13 mouse cellular contexts compared by ENCODE assay signal in genomic region chr16:10349436-10349835, GRCm38 (mm10). TPM values are rescaled to one million over a fixed set of nuclear protein-coding genes. Genes with fewer than 3 reads are reported as not detected.
DNase-seq lines count a peak whose midpoint lies in the region; ATAC-seq and TF ChIP-seq lines count a peak whose summit lies in the region.
"Had no signal": no experiment of that assay in that cellular context is flagged by ENCODE, and none has a peak within 500 bp of the region (broad histone marks: within the 10 kb centered on the region; RNA-seq: fewer than 3 reads in every experiment).

No protein-coding gene starts in this region.

- peak; percentile 46 for DNase-seq in gastrocnemius, postnatal 14 days
- no peak for DNase-seq in gastrocnemius, adult 2 months
- DNase-seq in adipocyte (ENCODE audit: low spot score): peak; percentile 66
- peak; percentile 82 for DNase-seq in heart, postnatal 0 days (ENCODE audit: low spot score)
- DNase-seq in lung, postnatal 0 days (ENCODE audit: low spot score): peak; percentile 87
- no peak for DNase-seq in spleen, postnatal 10 days (ENCODE audit: low spot score in 2 of 2)
- DNase-seq in cerebellum, adult 8-10 months: no peak
- no peak for DNase-seq in left cerebral cortex, postnatal 25 days (ENCODE audit: low spot score in 2 of 2)
- DNase-seq: cerebellum, postnatal 36 days; spleen, adult 18-20 months had no signal

- TF ChIP-seq CTCF in gastrocnemius, adult 2 months (IDR thresholded peaks at IDR 0.05): no peak
- TF ChIP-seq CTCF in heart, postnatal 0 days (IDR thresholded peaks at IDR 0.05; ENCODE audit: low read depth): no peak
- no peak for TF ChIP-seq CTCF in lung, postnatal 0 days (IDR thresholded peaks at IDR 0.05)

- TF ChIP-seq EP300 in heart, postnatal 0 days (IDR thresholded peaks at IDR 0.05; ENCODE audit: low read depth): no peak
- TF ChIP-seq EP300 in lung, postnatal 0 days (IDR thresholded peaks at IDR 0.05): no peak

- peak; percentile 57 for ATAC-seq in heart, postnatal 0 days (ENCODE audit: insufficient read depth, low read depth)
- ATAC-seq in lung, postnatal 0 days: peak; percentile 52
- ATAC-seq: forebrain, embryonic 14.5 days had no signal

- H3K27me3 ChIP-seq in heart, postnatal 0 days (ENCODE audit: control insufficient read depth, insufficient read depth, low read length): no peaks in the 10 kb centered on the region
- no peaks in the 10 kb centered on the region for H3K27me3 ChIP-seq in lung, postnatal 0 days (replicated peaks; ENCODE audit: insufficient read depth, low read length)
- H3K27me3 ChIP-seq: hindbrain, embryonic 15.5 days had no signal

- H3K4me3 ChIP-seq in gastrocnemius, adult 2 months: no peak overlapping the region
- no peak overlapping the region for H3K4me3 ChIP-seq in heart, postnatal 0 days (ENCODE audit: low read depth, low read length)
- no peak overlapping the region for H3K4me3 ChIP-seq in lung, postnatal 0 days (ENCODE audit: low read depth, low read length)
- H3K4me3 ChIP-seq: hindbrain, embryonic 15.5 days had no signal

- 22% methylated on average over 5 of the region's 5 CpGs for WGBS in heart, postnatal 0 days
- 43% methylated on average over 5 of the region's 5 CpGs for WGBS in lung, postnatal 0 days

- peaks cover 26% of the 10 kb centered on the region for H3K4me1 ChIP-seq in heart, postnatal 0 days (ENCODE audit: control insufficient read depth, insufficient read depth)
- H3K4me1 ChIP-seq in lung, postnatal 0 days (ENCODE audit: insufficient read depth, low read depth, low read length): 0 out of 2 replicates have a peak, but pooled peaks cover 7% of the 10 kb centered on the region
- H3K4me1 ChIP-seq: hindbrain, embryonic 15.5 days had no signal

- intact Hi-C loops in gastrocnemius, postnatal 14 days (cut with DNase I; ENCODE audit: low total_unique reads): no loop called here
- intact Hi-C loops in gastrocnemius, adult 2 months (cut with DNase I): no loop called here
- intact Hi-C loops in left cerebral cortex, postnatal 25 days (cut with DNase I): no loop called here

- H3K9ac ChIP-seq in heart, postnatal 0 days (replicated peaks; ENCODE audit: low read depth, low read length): no peak overlapping the region
- no peak overlapping the region for H3K9ac ChIP-seq in lung, postnatal 0 days (replicated peaks; ENCODE audit: low read depth)
- H3K9ac ChIP-seq: hindbrain, embryonic 15.5 days; liver, embryonic 14.5 days had no signal

- H3K4me2 ChIP-seq in heart, postnatal 0 days (ENCODE audit: low read depth, low read length): no peak overlapping the region
- H3K4me2 ChIP-seq in lung, postnatal 0 days (replicated peaks; ENCODE audit: low read depth, low read length): no peak overlapping the region
- H3K4me2 ChIP-seq: hindbrain, embryonic 15.5 days had no signal

- no peak overlapping the region for H3K27ac ChIP-seq in gastrocnemius, adult 2 months
- H3K27ac ChIP-seq in heart, postnatal 0 days (ENCODE audit: low read depth): peak overlapping the region; percentile 87
- peak overlapping the region; percentile 87 for H3K27ac ChIP-seq in lung, postnatal 0 days (ENCODE audit: low read length)
- H3K27ac ChIP-seq: hindbrain, embryonic 15.5 days; liver, embryonic 14.5 days had no signal

- no peaks in the 10 kb centered on the region for H3K9me3 ChIP-seq in heart, postnatal 0 days (replicated peaks; ENCODE audit: control insufficient read depth, low read length)
- no peaks in the 10 kb centered on the region for H3K9me3 ChIP-seq in lung, postnatal 0 days (ENCODE audit: low read length)
- H3K9me3 ChIP-seq: hindbrain, embryonic 15.5 days had no signal

- H3K36me3 ChIP-seq in heart, postnatal 0 days (replicated peaks; ENCODE audit: control insufficient read depth, insufficient read depth, low read length): no peaks in the 10 kb centered on the region
- H3K36me3 ChIP-seq in lung, postnatal 0 days (ENCODE audit: insufficient read depth, low read length): no peaks in the 10 kb centered on the region
- H3K36me3 ChIP-seq: hindbrain, embryonic 15.5 days had no signal

RNA-seq across cellular contexts. Expression of gene Emp2, which starts 35.7 kb away (rescaled TPM):
- 10 to 100 TPM in 1 of 2 experiments, 1 to 10 TPM in 1; 6.4 to 10.1 TPM for total RNA-seq in gastrocnemius, postnatal 14 days (2021)
- 1 to 10 TPM; 4.2 to 6.7 TPM for total RNA-seq in gastrocnemius, adult 2 months (2021)
- total RNA-seq in heart, postnatal 0 days (2014; rRNA removed; ENCODE audit: low replicate concordance): 43.4 and 56.7 TPM in 2 replicates
- polyA plus RNA-seq in heart, postnatal 0 days (2015; fragmentation: Nextera tagmentation; extraction: Ambion mirVana): 25.5 and 25.7 TPM in 2 replicates
- 584 and 640 TPM in 2 replicates for polyA plus RNA-seq in lung, postnatal 0 days (2015; fragmentation: Nextera tagmentation; extraction: Ambion mirVana)
- total RNA-seq in left cerebral cortex, postnatal 25 days (2021): 10 to 100 TPM; 13.8 to 14.5 TPM

RNA-seq across cellular contexts. Expression of gene Tekt5, which starts 45.9 kb away (rescaled TPM):
- under 1 TPM in 1 of 2 experiments, not detected in 1; 0.18 TPM for total RNA-seq in gastrocnemius, postnatal 14 days (2021)
- not detected for total RNA-seq in gastrocnemius, adult 2 months (2021)
- total RNA-seq in heart, postnatal 0 days (2014; rRNA removed; ENCODE audit: low replicate concordance): 4.7 TPM in 1 of 2 replicates, not detected in the other
- 0.26 and 0.45 TPM in 2 replicates for polyA plus RNA-seq in heart, postnatal 0 days (2015; fragmentation: Nextera tagmentation; extraction: Ambion mirVana)
- 9.9 and 11.7 TPM in 2 replicates for polyA plus RNA-seq in lung, postnatal 0 days (2015; fragmentation: Nextera tagmentation; extraction: Ambion mirVana)
- 1 to 10 TPM; 6.5 to 8.6 TPM for total RNA-seq in left cerebral cortex, postnatal 25 days (2021)

Comparison
In these comparisons a context has a peak if more than half of its experiments do, and no peak if none do; other contexts are left out.
1. DNase-seq: peak in gastrocnemius, postnatal 14 days (single experiment), adipocyte (single experiment), heart, postnatal 0 days (single experiment) and lung, postnatal 0 days (single experiment); none in gastrocnemius, adult 2 months (single experiment), spleen, postnatal 10 days (0 of 2), cerebellum, adult 8-10 months (single experiment) and left cerebral cortex, postnatal 25 days (0 of 2).